Mouse (Mus musculus): ENCODE results near the gene Furin.

Gene Furin

DNA sequence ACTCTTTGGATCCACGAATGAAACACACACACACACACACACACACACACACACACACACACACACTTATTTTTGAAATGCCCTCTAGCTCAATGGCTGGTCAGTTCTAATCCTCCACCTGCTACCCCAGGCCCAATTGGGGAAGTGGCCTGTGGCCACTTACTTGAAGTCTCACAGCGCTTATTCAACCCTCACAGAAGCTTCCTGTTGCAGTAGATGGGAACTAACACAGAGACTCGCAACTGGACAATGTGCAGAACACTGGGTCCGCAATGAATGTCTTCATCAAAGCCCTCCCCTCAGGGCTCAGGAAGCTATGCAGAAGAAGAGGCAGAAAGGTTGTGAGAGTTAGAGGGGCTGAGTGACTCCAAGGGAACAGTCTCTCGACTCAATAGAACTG, 22.5 kb upstream of the Furin start:
- no peak for DNase-seq (ENCODE audit: extremely low spot score, low spot score)

GRCm38 (mm10) chr7:80426363-80426762, 21.1 kb upstream of the Furin start:
- DNase-seq (ENCODE audit: extremely low spot score, low spot score): no peak

- no peak for DNase-seq (ENCODE audit: extremely low spot score, low spot score)
Measured at GRCm38 (mm10) chr7:80424722-80425121, 19.5 kb upstream of the Furin start.

GRCm38 (mm10) chr7:80422759-80423480, 17.7 kb upstream of the Furin start:
- no peak for DNase-seq (ENCODE audit: extremely low spot score, low spot score)

GRCm38 (mm10) chr7:80421576-80421975, 16.3 kb upstream of the Furin start:
- DNase-seq (ENCODE audit: extremely low spot score, low spot score): no peak

DNA sequence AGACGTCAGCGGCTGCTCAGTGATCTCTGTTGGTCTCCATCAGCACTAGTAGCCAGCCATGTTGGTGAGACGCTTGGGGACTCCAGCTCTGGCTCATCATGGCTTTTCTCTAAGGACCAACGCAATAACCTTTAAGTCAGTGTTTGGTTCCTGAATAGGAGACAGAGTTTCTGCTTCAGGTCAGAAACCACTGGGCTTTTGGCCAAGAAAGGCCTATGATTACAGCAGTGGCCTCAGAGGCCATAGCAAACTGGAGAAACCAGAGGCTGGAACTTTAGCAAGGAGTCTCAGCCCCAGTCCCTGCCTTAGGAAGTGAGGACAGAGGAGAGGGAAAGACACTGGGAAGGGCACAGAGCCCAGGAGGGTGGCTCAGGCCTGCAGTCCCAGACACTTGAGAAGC, 15.3 kb upstream of the Furin start:
- DNase-seq (ENCODE audit: extremely low spot score, low spot score): no peak

GRCm38 (mm10) chr7:80419278-80419677, 14.0 kb upstream of the Furin start:
- DNase-seq (ENCODE audit: extremely low spot score, low spot score): no peak

DNA sequence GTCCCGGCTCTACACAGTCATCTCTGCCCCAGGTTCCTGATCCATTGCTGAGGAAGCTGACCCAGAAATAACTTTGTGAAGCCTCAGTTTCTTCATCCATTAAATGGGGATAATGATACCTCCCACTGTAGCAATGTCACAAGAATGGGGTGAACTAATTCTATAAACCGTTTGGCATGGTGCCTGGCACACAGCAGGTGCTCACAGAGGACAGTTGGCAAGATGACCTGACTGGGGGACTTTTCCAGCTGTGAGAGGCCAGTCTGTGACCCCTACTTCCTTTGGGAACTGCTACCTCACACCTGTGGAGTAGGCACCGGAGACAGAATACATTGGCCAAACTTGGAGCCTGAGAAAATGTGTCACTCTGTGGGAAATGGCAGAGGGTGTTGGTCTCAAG, 12.8 kb upstream of the Furin start:
- no peak for DNase-seq (ENCODE audit: extremely low spot score, low spot score)

DNA sequence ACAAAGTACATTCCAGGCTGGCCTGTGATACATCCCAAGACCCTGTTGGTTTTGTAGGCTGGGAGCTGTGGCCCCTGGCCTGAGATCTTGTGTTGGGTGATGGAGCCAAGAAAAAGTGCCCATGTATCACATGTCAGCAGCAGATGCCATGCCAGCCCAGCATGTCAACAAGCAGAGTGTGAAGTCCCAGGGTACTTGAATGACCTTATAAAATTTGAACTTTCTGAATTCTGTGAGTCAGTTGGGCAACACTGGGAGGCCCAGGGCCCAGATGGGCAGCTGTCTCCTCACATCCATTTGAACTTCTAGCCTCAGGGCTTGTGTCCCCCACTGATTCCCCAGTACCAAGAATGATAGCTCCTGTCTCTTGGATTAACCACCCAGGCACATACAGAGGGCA, 12.4 kb upstream of the Furin start:
- no peak for DNase-seq (ENCODE audit: extremely low spot score, low spot score)

GRCm38 (mm10) chr7:80416969-80417368, 11.7 kb upstream of the Furin start:
- no peak for DNase-seq (ENCODE audit: extremely low spot score, low spot score)

GRCm38 (mm10) chr7:80414303-80414855, 9.1 kb upstream of the Furin start:
- DNase-seq (ENCODE audit: extremely low spot score, low spot score): no peak

- no peak for DNase-seq (ENCODE audit: extremely low spot score, low spot score)
Measured at GRCm38 (mm10) chr7:80413512-80414302, 8.5 kb upstream of the Furin start.

- DNase-seq (ENCODE audit: extremely low spot score, low spot score): no peak
Measured at GRCm38 (mm10) chr7:80412781-80413180, 7.5 kb upstream of the Furin start.

DNA sequence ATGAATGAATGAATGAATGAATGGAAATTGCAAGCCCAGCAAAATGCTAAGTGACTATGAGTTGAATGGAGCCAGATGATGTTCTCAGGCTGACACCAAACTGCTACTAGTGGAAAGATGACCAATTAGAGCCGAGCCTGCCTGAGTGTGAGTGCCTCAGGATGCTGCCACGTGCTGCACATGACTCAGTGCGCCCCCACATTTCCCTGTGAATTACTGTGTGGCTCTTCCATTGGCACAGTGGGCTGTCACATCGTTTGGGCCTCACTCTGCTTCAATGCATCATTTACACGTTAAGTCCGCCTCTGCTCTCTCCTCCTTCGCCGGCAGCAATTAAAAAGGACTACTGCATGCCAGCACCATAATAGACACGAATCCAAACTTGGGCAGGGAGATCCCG, 7.0 kb upstream of the Furin start:
- DNase-seq (ENCODE audit: extremely low spot score, low spot score): no peak

DNA sequence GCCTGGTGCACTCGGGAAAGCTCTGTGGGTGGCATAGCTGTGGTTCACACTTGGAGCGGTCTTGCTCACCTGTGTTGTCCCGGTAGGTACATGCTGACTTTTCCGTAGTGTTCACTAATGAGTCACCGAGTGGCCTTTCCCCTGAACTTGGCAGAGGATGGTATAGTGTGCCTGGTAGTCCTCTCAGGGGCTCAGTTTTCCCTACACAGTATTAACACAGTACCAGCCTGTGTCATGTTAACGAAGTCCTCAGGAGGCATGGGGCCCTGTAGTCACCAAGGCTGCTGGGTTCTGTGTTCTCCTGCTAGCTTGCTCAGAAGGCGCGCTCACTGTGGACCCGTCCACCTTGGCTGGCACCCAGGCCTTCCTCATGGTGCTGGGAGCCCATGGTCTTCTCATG, 5.1 kb upstream of the Furin start:
- no peak for DNase-seq (ENCODE audit: extremely low spot score, low spot score)

DNA sequence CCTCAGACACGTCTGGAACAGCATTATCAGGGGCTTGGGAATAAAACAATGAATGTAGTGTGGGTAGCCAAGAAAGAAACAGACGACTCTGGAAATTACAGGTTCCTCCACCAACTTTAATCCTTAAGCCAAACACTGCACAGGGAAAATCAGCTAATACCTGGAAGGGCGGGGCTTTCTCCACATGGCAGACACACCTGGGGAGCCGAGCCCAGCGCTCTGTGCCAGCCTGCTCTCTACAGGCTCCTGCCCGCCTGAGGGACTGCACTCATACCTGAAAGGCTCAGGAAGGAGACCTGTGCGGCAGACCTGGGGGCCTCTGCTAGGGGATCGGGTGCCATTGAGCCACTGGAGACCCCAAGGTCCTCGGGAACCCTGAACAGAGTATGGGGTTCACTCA, 2.5 kb upstream of the Furin start:
- no peak for DNase-seq (ENCODE audit: extremely low spot score, low spot score)

DNA sequence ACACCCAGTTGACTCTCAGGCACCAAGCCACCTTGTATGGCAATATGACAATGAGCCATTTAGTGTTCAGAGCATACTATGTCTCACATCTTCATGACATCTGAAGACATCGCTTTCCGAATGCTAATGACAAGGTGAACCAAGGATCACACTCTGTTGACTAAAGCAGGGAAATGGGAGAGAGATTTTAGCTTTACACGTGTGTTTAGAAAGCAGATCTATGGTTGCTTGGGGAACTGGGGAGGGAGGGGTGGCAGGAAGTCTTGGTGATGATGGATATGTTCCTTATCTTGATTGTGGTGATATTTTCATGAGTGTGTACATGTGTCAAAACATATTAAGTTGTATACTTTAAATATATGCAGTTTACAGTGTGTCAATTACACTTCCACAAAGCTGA, 950 bp upstream of the Furin start:
- DNase-seq (ENCODE audit: extremely low spot score, low spot score): no peak

GRCm38 (mm10) chr7:80404101-80404894, 938 bp downstream of the Furin start:
- no peak for DNase-seq (ENCODE audit: extremely low spot score, low spot score)

DNA sequence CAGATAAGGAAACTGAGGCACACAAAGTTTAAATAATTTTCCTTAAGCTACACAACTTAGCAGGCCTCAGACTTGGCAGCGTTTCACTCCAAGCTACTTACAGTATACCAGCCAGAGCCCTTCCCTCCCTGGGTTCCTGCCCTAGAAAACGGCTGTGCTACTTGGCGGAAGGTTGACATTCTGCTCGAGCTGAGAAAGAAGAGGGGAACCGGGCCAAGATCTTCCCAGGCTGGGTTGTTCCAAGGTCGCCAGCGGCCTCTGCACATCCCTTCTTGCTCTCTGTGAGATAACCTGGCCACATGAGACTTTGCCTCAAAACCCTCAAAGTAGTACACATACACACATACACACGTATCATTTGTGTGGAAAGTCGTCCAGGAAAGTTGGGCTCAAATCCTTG, 1.7 kb downstream of the Furin start:
- no peak for DNase-seq (ENCODE audit: extremely low spot score, low spot score)

DNA sequence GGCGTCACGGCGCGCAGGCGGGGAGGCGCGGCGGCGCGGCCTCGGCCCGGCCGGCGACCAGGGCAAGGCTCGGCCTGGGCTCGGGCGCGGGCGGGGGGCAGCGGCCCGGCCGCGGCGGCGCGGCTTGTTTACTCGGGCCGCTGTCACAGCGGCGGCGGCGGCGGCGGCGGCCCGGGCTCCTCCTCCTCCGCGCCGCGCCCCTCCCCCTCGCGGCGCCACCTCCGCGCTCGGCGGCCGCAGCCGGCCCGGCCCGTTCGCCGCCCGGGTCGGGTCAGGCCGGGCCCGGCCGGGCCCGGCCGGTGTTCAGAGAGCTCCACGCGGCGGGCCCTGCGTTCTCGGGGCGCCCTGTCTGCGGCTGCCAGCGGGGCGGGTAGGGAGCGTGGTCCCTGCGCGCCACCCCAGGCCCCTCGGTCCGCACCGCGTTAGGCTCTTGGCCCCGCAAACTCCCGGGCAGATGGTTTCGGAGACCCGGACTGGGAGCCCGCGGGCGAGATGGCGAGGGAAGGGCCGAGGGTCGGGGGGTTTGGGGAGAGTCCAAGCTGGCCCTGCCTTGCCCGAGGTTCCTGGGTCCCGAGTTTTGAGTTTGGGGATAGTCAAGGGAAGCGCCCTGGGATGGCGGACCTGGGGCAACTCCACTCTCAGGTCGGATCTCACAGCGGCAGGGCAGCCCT, 2.5 kb downstream of the Furin start:
- DNase-seq (ENCODE audit: extremely low spot score, low spot score): peak; percentile 83
